Mouse (Mus musculus) layer of hippocampus, adult 2 months (tissue): ENCODE measurements around the gene Hes7. TPM values are rescaled to one million over a fixed set of nuclear protein-coding genes. Genes with fewer than 3 reads are reported as not detected.

Experiments used
- DNase-seq, 2 experiments: peaks; one replicate each; pipeline ENCODE4 v3.0.0; 2022; ENCODE audit warnings: low spot score in 2 of 2
- H3K27ac ChIP-seq: fragments of 200-600 bp; 2 replicates; pipeline ENCODE4 v1.8.1; 2022
- H3K4me3 ChIP-seq: fragments of 200-600 bp; 2 replicates; pipeline ENCODE4 v1.8.1; 2022; ENCODE audit warnings: mild to moderate bottlenecking
- CTCF ChIP-seq: fragments of 200-600 bp; conservative IDR thresholded peaks from 2 replicates; pipeline ENCODE4 v1.8.1; 2022; ENCODE audit warnings: antibody characterized with exemption, mild to moderate bottlenecking, moderate library complexity
- total RNA-seq, 2 experiments: library from RNA; stranded (reverse); gene quantifications; 2 replicates each; pipeline ENCODE4 v1.2.3; 2021

Hes7 gene
- total RNA-seq, 2 experiments from 2014 or later: 0.79 to 1.0 TPM

DNA sequence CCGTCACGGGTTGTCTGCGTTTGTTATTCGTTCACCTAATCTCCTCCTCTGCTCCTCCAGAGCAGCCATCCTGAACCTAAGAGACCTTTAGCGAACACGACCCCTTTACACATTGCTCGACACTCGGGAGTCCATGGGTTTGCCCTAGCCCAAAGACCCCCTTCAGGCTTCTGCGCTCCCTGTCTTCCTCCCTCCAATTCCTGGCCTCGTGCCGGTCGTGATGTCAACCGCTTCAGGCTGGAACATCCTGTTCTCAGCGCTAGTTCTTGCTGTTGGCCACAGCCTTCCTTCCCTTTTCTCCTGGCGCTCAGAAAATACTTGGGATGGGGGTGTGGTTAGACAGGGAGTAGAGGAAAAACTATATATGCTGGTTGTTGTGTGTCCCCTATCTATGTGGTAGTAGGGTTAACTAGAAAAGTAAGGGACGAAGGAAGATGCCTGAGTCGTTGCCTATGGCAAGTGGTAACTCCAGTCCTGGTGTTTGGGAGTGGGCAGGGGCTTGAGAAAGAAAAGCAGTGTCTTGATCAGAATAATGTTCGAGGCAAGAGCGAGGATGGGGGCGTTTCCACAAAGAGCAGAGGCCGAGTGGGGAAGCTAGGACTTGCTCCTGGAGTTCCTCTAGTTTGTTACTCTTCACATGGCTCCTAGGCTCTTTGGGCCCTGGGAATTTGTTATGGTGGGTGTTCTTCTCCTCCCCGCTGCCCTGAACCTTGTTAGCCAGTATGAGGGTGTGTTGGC lies 20.9 kb upstream of the Hes7 start:
- peak in 1 of 2 experiments; percentile 61 for DNase-seq
- TF ChIP-seq CTCF: no peak
- Histone ChIP-seq H3K4me3 (peak overlapping the region; percentile 81), H3K27ac (peak overlapping the region; percentile 98)

DNA sequence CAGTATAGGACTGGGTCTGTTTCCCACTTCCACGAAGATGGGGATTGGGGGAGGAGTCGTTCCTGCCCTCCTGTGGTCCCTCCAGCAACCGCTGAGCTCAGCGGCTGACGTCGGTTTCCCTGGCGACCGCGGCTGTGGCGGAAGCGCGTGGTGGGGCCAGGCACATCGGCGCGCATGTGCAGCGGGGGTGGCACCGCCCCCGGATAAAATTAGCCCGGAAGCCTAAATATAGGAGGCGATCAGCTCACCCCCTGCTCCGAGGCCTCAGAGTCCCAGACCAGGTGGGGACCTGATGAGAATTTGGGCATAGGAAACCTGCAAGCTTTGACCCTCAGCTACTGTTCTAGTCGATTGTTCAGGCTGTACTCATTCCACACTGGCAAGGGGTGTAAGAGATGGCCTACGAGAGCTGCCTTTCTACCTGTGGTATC lies 20.3 kb upstream of the Hes7 start:
- peak overlapping the region; percentile 81 for H3K4me3 ChIP-seq
- peak; percentile 95 to 96 for DNase-seq
- peak; percentile 55 for TF ChIP-seq CTCF
- peak overlapping the region; percentile 98 for H3K27ac ChIP-seq

DNA sequence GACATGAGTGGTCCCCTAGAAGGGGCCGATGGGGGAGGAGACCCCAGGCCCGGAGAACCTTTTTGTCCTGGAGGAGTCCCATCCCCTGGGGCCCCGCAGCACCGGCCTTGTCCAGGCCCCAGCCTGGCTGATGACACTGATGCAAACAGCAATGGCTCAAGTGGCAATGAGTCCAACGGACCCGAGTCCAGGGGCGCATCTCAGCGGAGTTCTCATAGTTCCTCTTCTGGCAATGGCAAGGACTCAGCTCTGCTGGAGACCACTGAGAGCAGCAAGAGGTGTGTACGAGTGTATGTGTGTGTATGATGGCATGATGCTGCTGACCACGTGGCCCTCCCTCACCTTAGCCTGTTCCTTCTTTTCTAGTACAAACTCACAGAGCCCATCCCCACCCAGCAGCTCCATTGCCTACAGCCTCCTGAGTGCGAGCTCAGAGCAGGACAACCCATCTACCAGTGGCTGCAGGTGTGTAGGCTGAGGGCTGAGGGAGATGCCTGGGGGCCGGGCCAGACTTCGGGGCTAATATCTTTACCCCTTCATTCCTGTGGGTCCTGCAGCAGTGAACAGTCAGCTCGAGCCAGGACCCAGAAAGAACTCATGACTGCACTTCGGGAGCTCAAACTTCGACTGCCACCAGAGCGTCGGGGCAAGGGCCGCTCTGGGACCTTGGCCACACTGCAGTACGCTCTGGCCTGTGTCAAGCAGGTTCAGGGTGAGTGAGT lies 19.4 kb upstream of the Hes7 start:
- Histone ChIP-seq H3K27ac (peak overlapping the region; percentile 98), H3K4me3 (peak overlapping the region; percentile 81)
- DNase-seq: peak in 1 of 2 experiments; percentile 17
- no peak for TF ChIP-seq CTCF

DNA sequence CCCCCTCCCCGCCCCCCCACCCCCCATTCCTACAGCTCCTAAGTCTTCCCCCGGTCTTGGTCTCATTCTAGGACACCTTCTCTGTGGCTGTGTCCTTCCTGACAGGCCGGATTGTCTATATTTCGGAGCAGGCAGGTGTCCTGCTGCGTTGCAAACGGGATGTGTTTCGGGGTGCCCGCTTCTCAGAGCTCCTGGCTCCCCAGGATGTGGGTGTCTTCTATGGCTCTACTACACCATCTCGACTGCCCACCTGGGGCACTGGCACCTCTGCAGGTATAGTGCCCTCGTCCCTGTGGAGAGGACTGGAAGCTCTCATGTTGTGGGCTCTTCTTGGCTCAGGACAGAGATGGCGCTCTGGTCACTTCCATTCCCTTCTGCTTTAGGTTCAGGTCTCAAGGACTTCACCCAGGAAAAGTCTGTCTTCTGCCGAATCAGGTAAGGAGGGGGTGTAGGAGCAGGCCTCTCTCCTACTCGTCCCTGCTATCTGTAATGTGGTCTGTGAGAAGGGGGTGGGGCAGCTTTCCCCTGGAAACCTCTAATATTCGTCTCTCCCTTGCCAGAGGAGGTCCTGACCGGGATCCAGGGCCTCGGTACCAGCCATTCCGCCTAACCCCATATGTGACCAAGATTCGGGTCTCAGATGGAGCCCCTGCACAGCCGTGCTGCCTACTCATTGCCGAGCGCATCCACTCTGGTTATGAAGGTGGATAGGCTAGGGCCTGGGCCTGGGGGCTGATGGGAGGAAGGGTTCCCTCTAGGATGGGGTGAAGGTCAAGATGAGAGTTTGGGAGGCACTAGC lies 18.4 kb upstream of the Hes7 start:
- Histone ChIP-seq H3K27ac (peak overlapping the region; percentile 15), H3K4me3 (no peak overlapping the region)
- TF ChIP-seq CTCF: no peak
- DNase-seq: no peak

DNA sequence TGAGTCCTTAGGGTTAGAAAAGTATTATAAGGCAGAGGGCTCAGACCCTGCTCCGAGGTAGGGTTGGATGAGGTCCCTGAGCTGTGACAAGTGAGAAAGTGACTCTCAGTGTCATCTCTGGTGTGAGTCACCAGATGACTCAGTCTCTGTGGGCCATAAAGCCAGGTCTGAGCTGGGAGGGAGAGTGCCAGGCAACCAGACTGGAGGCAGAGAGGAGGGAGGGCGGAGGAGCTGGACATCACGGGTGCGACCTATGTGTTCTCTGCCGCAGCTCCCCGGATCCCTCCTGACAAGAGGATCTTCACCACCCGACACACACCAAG lies 17.8 kb upstream of the Hes7 start:
- TF ChIP-seq CTCF: no peak
- peak overlapping the region; percentile 15; the same call in 1 of the 2 replicates for H3K27ac ChIP-seq
- DNase-seq: peak in 1 of 2 experiments; percentile 9

DNA sequence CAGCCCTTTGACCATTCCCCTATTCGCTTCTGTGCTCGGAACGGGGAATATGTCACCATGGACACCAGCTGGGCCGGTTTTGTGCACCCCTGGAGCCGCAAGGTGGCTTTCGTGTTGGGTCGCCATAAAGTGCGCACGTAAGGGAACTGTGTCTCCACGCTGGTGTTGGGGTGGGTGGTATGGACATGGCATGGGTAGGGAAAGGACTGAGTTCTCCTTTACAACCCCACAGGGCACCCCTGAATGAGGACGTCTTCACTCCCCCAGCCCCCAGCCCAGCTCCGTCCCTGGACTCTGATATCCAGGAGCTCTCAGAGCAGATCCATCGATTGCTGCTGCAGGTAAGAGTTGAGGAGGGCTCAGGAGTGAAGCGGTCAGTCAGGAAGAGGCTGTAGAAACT lies 17.1 kb upstream of the Hes7 start:
- TF ChIP-seq CTCF: no peak

More for the DNA sequence above, 17.8 kb upstream of the Hes7 start:
- H3K4me3 ChIP-seq: no peak overlapping the region

DNA sequence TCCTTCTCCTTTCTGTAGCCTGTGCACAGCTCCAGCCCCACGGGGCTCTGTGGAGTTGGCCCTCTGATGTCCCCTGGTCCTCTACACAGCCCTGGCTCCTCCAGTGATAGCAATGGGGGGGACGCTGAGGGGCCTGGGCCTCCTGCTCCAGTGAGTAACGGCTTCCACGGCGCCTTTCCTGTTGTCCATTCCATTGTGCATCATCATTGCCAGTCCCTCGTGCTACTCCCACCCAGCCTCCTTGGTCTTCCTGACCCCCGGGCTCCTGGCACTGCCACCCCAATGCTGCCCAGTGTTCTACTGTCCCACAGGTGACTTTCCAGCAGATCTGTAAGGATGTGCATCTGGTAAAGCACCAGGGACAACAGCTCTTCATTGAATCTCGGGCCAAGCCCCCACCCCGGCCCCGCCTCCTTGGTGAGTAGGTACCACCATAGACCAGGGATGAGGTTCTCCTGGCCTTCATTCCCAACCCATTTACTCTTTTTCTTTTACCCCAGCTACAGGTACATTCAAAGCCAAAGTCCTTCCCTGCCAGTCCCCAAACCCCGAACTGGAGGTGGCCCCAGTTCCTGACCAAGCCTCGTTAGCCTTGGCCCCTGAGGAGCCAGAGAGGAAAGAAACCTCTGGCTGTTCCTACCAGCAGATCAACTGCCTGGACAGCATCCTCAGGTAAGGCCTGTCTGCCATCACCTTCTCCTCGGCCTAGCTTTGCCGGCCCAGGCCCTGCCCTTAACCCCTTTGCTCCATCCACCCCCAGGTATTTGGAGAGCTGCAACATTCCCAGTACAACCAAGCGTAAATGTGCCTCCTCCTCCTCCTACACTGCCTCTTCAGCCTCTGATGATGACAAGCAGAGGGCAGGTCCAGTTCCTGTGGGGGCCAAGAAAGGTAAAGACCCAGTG lies 16.4 kb upstream of the Hes7 start:
- Histone ChIP-seq H3K4me3 (no peak overlapping the region), H3K27ac (0 out of 2 replicates have a peak overlapping the region, but pooled peaks have one; percentile 3)
- TF ChIP-seq CTCF: no peak
- DNase-seq: no peak

More for the DNA sequence above, 17.1 kb upstream of the Hes7 start:
- no peak overlapping the region for H3K4me3 ChIP-seq
- no peak for DNase-seq
- H3K27ac ChIP-seq: no peak overlapping the region

DNA sequence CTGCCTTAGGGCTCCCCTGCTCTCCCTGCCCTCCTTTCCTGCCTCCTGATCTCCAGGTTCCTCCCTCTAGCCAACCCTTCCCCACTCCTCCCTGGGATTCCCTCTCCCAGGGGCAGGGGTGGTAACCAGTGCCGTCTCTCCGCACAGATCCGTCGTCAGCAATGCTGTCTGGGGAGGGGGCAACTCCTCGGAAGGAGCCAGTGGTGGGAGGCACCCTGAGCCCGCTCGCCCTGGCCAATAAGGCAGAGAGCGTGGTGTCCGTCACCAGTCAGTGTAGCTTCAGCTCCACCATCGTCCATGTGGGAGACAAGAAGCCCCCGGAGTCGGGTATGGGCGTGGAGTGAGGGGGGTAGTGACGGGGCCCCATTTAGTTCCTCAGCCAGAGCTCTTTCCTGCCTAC lies 15.7 kb upstream of the Hes7 start:
- DNase-seq: no peak
- Histone ChIP-seq H3K27ac (no peak overlapping the region), H3K4me3 (no peak overlapping the region)
- TF ChIP-seq CTCF: no peak

DNA sequence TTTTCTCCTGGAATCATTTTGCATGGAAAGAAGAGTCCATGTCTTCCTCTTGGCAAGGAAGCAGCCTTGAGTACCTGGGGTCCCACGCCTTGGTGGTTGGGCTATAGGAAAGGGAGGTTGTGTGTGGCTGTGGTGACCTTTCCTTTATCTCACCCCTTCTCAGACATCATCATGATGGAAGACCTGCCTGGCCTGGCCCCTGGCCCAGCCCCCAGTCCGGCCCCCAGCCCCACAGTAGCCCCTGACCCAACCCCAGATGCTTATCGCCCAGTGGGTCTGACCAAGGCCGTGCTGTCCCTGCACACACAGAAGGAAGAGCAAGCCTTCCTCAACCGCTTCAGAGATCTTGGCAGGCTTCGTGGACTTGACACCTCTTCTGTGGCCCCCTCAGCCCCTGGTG lies 15.0 kb upstream of the Hes7 start:
- Histone ChIP-seq H3K27ac (no peak overlapping the region), H3K4me3 (no peak overlapping the region)
- no peak for DNase-seq
- no peak for TF ChIP-seq CTCF

DNA sequence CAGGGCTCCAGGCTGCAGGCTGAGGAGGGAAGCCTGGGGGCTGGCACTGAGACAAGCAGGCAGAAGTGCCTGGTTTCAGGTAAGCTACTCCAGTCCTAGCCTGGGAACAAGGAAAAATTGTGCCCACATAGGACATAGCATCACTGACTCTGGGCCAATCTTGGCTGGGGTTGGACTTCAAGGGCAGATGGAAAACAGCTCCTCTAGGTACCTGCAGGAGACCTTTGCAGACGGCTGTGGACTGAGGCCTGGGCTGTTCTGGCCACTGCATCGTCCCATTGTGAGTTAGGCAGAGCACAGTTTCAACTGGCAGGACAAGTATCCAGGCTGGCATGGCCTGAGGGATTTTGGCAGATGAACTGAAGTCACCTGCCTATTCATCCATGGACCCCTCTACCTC lies 14.4 kb upstream of the Hes7 start:
- DNase-seq: no peak
- H3K4me3 ChIP-seq: no peak overlapping the region
- H3K27ac ChIP-seq: no peak overlapping the region
- TF ChIP-seq CTCF: no peak

DNA sequence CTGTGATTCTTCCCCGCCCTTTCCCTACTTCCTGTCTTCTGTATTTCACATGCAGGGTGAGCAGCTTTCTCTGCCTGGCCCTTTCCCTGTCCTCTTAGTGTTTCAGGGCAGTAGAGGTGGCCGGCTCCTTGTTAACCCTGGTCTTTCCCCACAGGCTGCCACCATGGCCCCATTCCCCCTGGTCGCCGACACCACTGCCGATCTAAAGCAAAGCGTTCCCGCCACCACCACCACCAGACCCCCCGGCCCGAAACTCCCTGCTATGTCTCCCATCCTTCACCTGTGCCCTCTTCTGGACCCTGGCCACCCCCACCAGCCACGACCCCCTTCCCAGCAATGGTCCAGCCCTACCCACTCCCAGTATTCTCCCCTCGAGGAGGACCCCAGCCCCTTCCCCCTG lies 13.9 kb upstream of the Hes7 start:
- DNase-seq: peak in 1 of 2 experiments; percentile 16
- no peak overlapping the region for H3K4me3 ChIP-seq
- H3K27ac ChIP-seq: no peak overlapping the region
- no peak for TF ChIP-seq CTCF

DNA sequence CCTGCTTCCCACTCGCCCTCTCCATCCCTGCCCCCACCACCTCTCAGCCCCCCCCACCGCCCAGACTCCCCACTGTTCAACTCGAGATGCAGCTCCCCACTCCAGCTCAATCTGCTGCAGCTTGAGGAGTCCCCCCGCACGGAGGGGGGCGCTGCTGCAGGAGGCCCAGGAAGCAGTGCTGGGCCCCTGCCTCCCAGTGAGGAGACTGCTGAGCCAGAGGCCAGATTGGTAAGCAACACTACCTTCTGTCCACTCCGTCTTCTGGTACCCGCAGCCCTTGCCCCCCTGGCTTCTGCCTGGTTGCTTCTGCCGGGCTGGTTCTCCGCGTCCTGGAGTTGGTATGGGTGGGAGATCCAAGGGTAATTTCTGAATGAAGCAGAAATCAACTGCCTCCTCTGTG lies 13.4 kb upstream of the Hes7 start:
- H3K4me3 ChIP-seq: no peak overlapping the region
- H3K27ac ChIP-seq: no peak overlapping the region
- TF ChIP-seq CTCF: no peak
- DNase-seq: peak in 1 of 2 experiments; percentile 14
